Mouse (Mus musculus): ENCODE results near the gene Vamp4. TPM values are rescaled to one million over a fixed set of nuclear protein-coding genes. Genes with fewer than 3 reads are reported as not detected.

Gene Vamp4
- polyA plus RNA-seq, 1 experiment from 2014 or later: 15.5 TPM

DNA sequence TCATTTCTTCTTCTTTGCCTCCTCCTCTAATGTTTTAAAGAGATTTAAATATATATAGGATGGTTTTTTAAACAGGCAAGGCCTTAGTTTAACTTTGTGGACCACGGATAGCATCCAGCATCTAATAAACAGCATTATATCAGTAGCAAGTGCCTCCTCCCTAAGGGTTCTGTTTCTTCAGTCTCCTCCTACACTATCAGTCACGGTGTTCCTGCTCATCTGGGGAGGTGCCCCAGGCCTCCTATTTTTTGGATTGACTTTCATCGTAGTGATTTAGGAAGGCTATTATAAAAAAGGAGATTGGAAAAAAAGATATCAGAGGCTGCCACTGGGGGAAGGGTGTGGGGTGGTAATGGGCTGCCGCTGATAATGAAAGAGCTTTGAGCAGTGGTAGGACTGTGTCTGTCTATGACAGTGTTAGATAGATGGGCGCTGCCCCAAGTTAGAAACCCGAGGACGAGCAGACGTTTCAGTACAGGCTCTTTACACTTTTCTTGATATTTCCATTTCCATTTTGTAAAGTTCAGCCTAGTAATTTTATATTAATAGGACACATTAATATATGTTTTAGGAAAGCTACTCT, 20.2 kb downstream of the Vamp4 start:
- H3K27me3 ChIP-seq: no peaks in the 10 kb centered on the region
- 27% methylated on average over 8 of the region's 8 CpGs for WGBS (ENCODE audit: insufficient replicate concordance)
- H3K9me3 ChIP-seq (replicated peaks): no peaks in the 10 kb centered on the region
- peak overlapping the region; percentile 36 for H3K4me2 ChIP-seq
- DNase-seq (peak; percentile 48), ATAC-seq (ENCODE audit: low read depth) (peak; percentile 97)
- H3K4me1 ChIP-seq (replicated peaks): peaks cover 13% of the 10 kb centered on the region
- H3K9ac ChIP-seq: no peak overlapping the region
- H3K36me3 ChIP-seq: peaks cover 7% of the 10 kb centered on the region
- no peak overlapping the region for H3K27ac ChIP-seq
- no peak overlapping the region for H3K4me3 ChIP-seq (replicated peaks)

DNA sequence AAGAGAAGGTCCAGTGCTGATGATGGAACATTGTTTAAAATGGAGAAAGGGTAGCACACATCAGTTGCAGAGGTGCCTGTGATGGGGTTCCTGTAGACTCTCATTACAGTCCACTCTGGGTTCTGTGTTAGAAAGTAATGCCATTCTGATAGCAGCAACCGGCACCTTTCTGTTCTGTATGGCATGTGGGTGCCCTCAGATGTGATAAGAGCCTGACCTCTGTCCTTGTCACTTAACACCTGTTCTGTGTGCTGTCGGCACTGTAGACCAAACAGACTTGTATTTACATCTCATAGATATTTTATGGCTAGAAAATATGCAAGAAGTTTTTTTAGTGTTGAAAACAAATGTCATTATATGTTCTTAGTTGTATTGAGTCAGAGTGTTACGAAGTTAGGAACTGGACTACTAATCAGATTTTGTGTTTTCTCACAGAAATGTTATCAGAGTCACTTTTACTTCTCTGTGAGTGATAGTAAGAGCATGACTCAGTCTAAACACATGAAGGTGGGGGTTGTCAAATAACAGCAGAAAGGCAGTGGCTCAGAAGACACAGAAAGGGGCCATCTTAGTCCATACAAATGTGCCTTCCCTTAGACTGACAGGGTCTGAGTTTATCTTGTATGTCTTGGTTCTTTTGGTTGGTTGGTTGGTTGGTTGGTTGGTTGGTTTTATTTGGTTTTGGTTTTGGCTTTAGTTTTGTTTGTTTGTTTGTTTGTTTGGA, 27.2 kb downstream of the Vamp4 start:
- Histone ChIP-seq H3K4me2 (no peak overlapping the region), H3K27ac (no peak overlapping the region), H3K4me1 (replicated peaks) (peaks cover 7% of the 10 kb centered on the region; the same call in 1 of the 2 replicates), H3K9ac (no peak overlapping the region), H3K9me3 (replicated peaks) (no peaks in the 10 kb centered on the region), H3K36me3 (peaks cover 4% of the 10 kb centered on the region), H3K27me3 (no peaks in the 10 kb centered on the region), H3K4me3 (replicated peaks) (no peak overlapping the region)
- peak; percentile 51; the same call in 1 of the 2 replicates for ATAC-seq (ENCODE audit: low read depth)
- no peak for DNase-seq
- WGBS (ENCODE audit: insufficient replicate concordance): 41% methylated on average over 3 of the region's 3 CpGs

DNA sequence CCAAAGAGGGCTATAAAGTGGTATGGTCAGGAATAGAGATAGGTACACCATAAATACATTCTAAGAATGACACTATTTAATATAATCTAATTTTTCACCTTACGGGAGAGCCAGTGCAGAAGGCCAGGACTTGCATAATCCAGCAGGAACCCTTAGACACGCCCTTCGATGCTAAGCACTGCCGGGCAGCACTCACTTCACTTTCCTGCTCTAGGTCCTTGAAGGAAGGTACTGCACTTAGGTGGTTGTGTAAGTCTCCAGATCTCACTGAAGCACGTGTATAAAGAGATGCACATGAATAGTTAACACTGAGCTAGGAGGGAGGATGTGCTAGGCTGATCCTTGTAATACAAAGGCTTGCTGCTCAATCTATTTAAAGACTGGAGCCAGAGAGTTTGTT, 29.3 kb downstream of the Vamp4 start:
- Histone ChIP-seq H3K4me3 (replicated peaks) (no peak overlapping the region), H3K27me3 (no peaks in the 10 kb centered on the region), H3K27ac (no peak overlapping the region), H3K9me3 (replicated peaks) (no peaks in the 10 kb centered on the region), H3K36me3 (peaks cover 4% of the 10 kb centered on the region; the same call in 1 of the 2 replicates), H3K4me2 (no peak overlapping the region), H3K4me1 (replicated peaks) (peaks cover 7% of the 10 kb centered on the region; the same call in 1 of the 2 replicates), H3K9ac (no peak overlapping the region)
- DNase-seq (no peak), ATAC-seq (ENCODE audit: low read depth) (no peak)
- WGBS (ENCODE audit: insufficient replicate concordance): 84% methylated on average over 5 of the region's 5 CpGs

DNA sequence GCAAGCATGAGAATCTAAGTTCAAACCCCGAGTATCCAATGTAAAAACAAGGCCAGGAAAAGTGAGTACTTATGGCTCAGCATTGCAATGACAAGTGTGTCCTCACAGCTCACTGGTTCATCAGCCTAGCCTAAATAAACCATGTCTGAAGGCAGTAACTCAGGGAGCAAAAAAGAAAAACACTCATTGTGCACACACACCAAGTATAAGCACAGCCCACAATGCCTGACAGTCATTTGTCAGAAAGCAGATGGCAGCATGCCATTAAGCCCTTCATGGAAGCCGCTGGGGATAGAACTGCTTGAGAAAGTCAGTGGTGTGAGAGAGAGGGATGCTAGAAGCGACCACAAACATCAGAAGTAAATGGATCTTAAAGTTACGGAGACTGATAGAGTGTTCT, 31.0 kb downstream of the Vamp4 start:
- DNase-seq (no peak), ATAC-seq (ENCODE audit: low read depth) (no peak)
- H3K27me3 ChIP-seq: no peaks in the 10 kb centered on the region
- H3K4me3 ChIP-seq (replicated peaks): no peak overlapping the region
- peaks cover 4% of the 10 kb centered on the region; the same call in 1 of the 2 replicates for H3K36me3 ChIP-seq
- no peak overlapping the region for H3K27ac ChIP-seq
- H3K9me3 ChIP-seq (replicated peaks): no peaks in the 10 kb centered on the region
- 69% methylated on average over 4 of the region's 4 CpGs for WGBS (ENCODE audit: insufficient replicate concordance)
- H3K4me1 ChIP-seq (replicated peaks): peaks cover 7% of the 10 kb centered on the region; the same call in 1 of the 2 replicates
- H3K9ac ChIP-seq: no peak overlapping the region
- no peak overlapping the region for H3K4me2 ChIP-seq

DNA sequence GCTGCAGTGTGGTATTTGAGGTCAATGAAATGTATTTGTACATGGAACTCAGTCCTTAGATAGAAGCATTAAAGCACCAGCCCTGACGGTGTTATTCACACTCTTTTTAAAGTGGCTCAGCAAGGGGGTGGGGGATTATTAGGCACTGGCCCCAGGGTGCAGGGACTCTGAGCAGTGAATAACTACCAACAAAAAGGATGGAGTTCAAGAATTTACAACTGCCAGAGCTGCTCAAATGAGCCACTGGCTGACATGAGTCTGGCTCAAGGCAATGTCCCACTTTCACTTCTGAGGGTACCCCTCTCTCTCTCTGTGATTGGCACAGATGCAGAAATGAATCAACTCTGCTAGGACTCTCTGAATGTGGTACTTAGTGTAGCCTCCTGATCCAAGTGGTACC, 37.8 kb downstream of the Vamp4 start:
- no peak overlapping the region for H3K4me2 ChIP-seq

DNA sequence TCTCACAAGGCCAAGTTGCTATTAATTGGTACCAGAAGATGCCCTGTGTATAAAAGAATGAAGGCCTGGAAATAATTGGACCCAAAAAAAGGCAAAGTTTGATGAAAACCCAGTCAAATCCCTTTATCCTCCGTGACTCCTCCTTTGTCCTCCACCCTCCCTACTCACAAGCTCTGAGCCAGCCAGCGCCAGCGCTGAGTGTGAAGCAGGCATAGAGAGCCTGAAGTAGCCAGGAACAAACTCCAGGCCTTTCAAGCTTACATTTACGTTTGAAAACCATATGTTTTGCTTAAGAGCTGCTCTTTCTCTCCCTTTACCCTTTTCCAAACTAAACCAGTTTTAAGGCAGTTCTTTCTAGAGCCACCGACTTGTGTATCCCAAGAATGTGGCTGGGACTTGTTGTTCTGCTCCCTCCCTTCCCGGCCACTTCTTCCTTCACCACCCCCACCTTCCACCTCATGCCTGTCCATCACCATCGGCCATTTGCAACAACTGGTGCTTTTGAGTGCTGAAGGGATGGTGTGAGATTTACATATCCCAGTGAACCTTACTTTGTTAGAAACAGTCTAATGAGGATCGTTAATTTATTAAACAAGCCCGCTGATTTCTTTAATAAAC, 39.4 kb downstream of the Vamp4 start:
- no peak overlapping the region for H3K4me2 ChIP-seq
- no peaks in the 10 kb centered on the region for H3K9me3 ChIP-seq (replicated peaks)
- 42% methylated on average over 9 of the region's 9 CpGs for WGBS (ENCODE audit: insufficient replicate concordance)
- DNase-seq (no peak), ATAC-seq (ENCODE audit: low read depth) (no peak)
- H3K36me3 ChIP-seq: no peaks in the 10 kb centered on the region
- no peaks in the 10 kb centered on the region for H3K4me1 ChIP-seq (replicated peaks)
- no peak overlapping the region for H3K27ac ChIP-seq
- H3K9ac ChIP-seq: no peak overlapping the region
- no peak overlapping the region for H3K4me3 ChIP-seq (replicated peaks)
- H3K27me3 ChIP-seq: no peaks in the 10 kb centered on the region

More for the DNA sequence above, 37.8 kb downstream of the Vamp4 start:
- DNase-seq (no peak), ATAC-seq (ENCODE audit: low read depth) (no peak)
- no peaks in the 10 kb centered on the region for H3K9me3 ChIP-seq (replicated peaks)
- 37% methylated on average over 1 of the region's 1 CpGs for WGBS (ENCODE audit: insufficient replicate concordance)
- no peaks in the 10 kb centered on the region for H3K4me1 ChIP-seq (replicated peaks)
- no peak overlapping the region for H3K4me3 ChIP-seq (replicated peaks)
- no peak overlapping the region for H3K27ac ChIP-seq
- no peak overlapping the region for H3K9ac ChIP-seq
- H3K36me3 ChIP-seq: no peaks in the 10 kb centered on the region
- no peaks in the 10 kb centered on the region for H3K27me3 ChIP-seq

DNA sequence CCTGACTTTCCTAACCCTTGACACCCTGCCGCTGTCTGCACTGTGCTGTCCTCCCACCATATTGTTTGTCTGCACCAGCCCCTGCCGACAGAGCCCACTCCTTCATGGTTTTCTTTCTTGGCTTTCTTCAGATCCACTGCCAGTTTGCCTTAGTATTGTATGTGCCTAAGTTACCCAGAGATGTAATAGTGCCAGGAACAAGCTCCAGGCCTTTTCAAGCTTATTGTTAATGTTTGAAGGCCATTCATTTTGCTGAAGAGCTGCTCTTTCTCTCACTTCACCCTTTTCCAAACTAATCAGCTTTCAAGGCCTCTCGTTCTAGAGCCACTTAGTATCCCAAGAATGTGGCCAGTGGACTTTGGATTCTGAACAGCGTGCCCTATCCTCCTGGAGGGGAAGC, 40.9 kb downstream of the Vamp4 start:
- WGBS (ENCODE audit: insufficient replicate concordance): 61% methylated on average over 4 of the region's 4 CpGs
- DNase-seq (no peak), ATAC-seq (ENCODE audit: low read depth) (no peak)
- Histone ChIP-seq H3K4me3 (replicated peaks) (no peak overlapping the region), H3K27ac (no peak overlapping the region), H3K4me2 (no peak overlapping the region), H3K9ac (no peak overlapping the region), H3K36me3 (no peaks in the 10 kb centered on the region), H3K4me1 (replicated peaks) (no peaks in the 10 kb centered on the region), H3K27me3 (no peaks in the 10 kb centered on the region), H3K9me3 (replicated peaks) (no peaks in the 10 kb centered on the region)

DNA sequence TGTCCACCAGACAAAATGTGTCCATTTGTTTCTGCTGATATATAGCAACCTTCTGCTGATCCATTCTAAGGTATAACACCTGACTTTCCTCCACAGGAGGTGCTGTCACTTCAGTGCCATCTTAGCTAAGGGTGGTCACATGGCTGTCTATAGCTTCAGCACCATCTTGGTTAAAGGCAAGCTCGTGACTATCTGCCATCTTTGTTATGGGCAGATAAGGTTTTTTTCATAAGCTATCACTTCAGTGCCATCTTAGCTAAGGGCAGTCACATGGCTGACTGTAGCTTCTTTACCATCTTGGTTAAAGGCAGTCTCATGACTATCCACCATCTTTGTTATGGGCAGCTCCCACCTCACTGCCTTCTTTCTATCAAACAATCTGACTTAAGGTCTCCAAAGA, 45.2 kb downstream of the Vamp4 start:
- no peaks in the 10 kb centered on the region for H3K27me3 ChIP-seq
- DNase-seq (no peak), ATAC-seq (ENCODE audit: low read depth) (no peak)
- H3K4me3 ChIP-seq (replicated peaks): no peak overlapping the region
- H3K9ac ChIP-seq: no peak overlapping the region
- H3K36me3 ChIP-seq: no peaks in the 10 kb centered on the region
- H3K9me3 ChIP-seq (replicated peaks): no peaks in the 10 kb centered on the region
- no peak overlapping the region for H3K27ac ChIP-seq
- H3K4me2 ChIP-seq: no peak overlapping the region
- no peaks in the 10 kb centered on the region for H3K4me1 ChIP-seq (replicated peaks)
- 54% methylated on average over 1 of the region's 1 CpGs for WGBS (ENCODE audit: insufficient replicate concordance)

DNA sequence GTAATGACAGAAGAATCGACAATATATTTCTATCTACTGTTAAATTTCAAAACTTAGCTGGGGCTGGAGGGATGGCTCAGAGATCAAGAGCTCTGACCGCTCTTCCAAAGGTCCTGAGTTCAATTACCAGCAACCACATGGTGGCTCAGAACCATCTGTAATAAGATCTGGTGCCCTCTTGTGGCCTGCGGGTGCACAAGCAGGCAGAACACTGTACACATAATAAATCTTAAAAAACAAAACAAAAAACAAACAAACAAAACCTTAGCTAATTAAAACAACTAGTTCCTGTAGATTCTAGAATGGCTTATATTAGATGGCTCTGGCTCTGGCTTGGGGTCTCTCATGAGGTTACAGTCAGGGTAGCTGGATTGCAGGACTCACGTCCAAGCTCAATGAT, 50.2 kb downstream of the Vamp4 start:
- Histone ChIP-seq H3K9me3 (replicated peaks) (no peaks in the 10 kb centered on the region), H3K36me3 (no peaks in the 10 kb centered on the region), H3K27me3 (no peaks in the 10 kb centered on the region), H3K27ac (no peak overlapping the region), H3K9ac (no peak overlapping the region), H3K4me3 (replicated peaks) (no peak overlapping the region), H3K4me2 (no peak overlapping the region), H3K4me1 (replicated peaks) (no peaks in the 10 kb centered on the region)
- no peak for DNase-seq
- ATAC-seq (ENCODE audit: low read depth): no peak
- WGBS (ENCODE audit: insufficient replicate concordance): 57% methylated on average over 4 of the region's 4 CpGs

DNA sequence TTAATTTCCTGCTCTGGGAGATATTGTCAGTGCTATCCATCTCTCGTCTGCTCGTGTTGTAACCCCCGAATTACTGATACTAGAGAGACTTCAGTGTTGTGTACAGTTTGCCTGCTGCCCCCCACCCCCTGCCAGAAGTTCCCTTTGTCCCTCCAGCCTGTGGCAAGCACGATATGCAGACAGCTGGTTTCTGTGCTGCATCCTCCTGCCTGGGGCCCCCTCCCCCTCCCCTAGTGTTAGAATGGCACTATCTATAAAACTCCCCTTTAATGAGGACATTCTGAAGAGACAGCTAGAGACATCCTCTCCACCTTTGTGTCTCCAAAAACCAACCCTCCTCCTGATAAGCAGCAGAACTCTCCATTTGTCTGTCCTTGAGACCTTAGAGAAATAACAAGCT, 53.6 kb downstream of the Vamp4 start:
- no peaks in the 10 kb centered on the region for H3K36me3 ChIP-seq
- no peaks in the 10 kb centered on the region for H3K27me3 ChIP-seq
- ATAC-seq (ENCODE audit: low read depth): no peak
- H3K27ac ChIP-seq: no peak overlapping the region
- WGBS (ENCODE audit: insufficient replicate concordance): 12% methylated on average over 4 of the region's 4 CpGs
- no peaks in the 10 kb centered on the region for H3K4me1 ChIP-seq (replicated peaks)
- no peak for DNase-seq
- no peaks in the 10 kb centered on the region for H3K9me3 ChIP-seq (replicated peaks)
- H3K4me2 ChIP-seq: no peak overlapping the region
- H3K9ac ChIP-seq: no peak overlapping the region
- no peak overlapping the region for H3K4me3 ChIP-seq (replicated peaks)

DNA sequence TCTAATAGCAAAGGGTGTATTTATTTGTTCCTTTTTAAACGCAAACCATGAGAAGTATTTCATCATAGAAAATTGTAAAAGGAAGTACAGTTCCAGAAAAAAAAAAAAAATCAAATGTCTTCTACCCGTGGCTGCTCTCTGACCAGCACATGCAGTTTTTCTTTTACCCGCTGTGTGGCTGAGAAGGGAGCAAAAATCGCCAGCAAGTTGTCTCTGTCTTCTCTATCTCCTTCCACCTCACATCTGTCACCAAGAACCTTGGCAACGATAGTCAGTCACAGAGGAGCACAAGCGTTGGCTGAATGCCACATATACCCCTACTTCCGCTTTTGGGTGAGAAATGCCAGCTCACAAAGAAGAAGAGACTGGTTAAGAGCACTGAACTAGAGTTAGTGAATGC, 54.9 kb downstream of the Vamp4 start:
- H3K27me3 ChIP-seq: no peaks in the 10 kb centered on the region
- H3K27ac ChIP-seq: no peak overlapping the region
- no peak for DNase-seq
- H3K4me3 ChIP-seq (replicated peaks): no peak overlapping the region
- H3K4me1 ChIP-seq (replicated peaks): no peaks in the 10 kb centered on the region
- no peak overlapping the region for H3K9ac ChIP-seq
- 32% methylated on average over 7 of the region's 7 CpGs for WGBS (ENCODE audit: insufficient replicate concordance)
- no peaks in the 10 kb centered on the region for H3K9me3 ChIP-seq (replicated peaks)
- no peaks in the 10 kb centered on the region for H3K36me3 ChIP-seq
- no peak overlapping the region for H3K4me2 ChIP-seq
- ATAC-seq (ENCODE audit: low read depth): no peak
